Mouse (Mus musculus) testis, adult 2 months (tissue): ENCODE results near the gene Mthfd2l.

ENCODE experiments used
- CTCF ChIP-seq: fragments of 200-500 bp; IDR thresholded peaks from 2 replicates; pipeline ENCODE4 v1.5.1; 2012; ENCODE audit warnings: low read depth, mild to moderate bottlenecking, inconsistent platforms, low read length, moderate library complexity; ENCODE audit not compliant: control insufficient read depth, insufficient read depth, insufficient replicate concordance
- POLR2A ChIP-seq: fragments of 200-500 bp; IDR thresholded peaks from 2 replicates; pipeline ENCODE4 v1.6.1; 2012; ENCODE audit warnings: low read depth, mild to moderate bottlenecking, inconsistent platforms, low read length, moderate library complexity; ENCODE audit not compliant: control insufficient read depth

- no peak for TF ChIP-seq CTCF
- TF ChIP-seq POLR2A: no peak
These were observed 105.7 kb downstream of the Mthfd2l start for GRCm38 (mm10) chr5:91036628-91037027.
